Comparison of ENCODE assay signal across 22 mouse cellular contexts in the genomic region with DNA sequence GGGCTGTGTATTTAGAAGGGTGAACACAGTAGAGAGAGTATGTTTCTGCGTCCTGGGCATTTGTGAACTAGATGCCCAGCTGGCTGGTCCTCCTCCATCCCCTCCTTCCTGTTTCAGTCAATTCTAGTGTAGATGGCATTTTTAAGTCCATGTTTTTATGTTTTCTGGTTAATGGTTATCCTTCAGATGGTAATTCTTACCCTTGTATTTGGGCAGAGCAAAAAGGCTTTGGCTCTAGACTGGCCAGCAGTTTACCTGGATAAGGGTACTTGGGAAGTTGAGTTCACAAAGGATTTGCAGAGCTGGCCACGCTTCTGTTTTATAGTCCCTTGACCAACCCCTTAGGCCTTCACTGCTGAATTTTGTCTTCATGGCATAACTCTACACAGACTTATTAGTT. TPM values are rescaled to one million over a fixed set of nuclear protein-coding genes. Genes with fewer than 3 reads are reported as not detected.
"Had no signal": no experiment of that assay in that cellular context is flagged by ENCODE, and none has a peak within 500 bp of the region (broad histone marks: within the 10 kb centered on the region; RNA-seq: fewer than 3 reads in every experiment).

No protein-coding gene starts in this region.

- H3K4me3 ChIP-seq: limb, embryonic 13.5 days; midbrain, embryonic 12.5 days; neural tube, embryonic 13.5 days had no signal

- H3K36me3 ChIP-seq: midbrain, embryonic 12.5 days; neural tube, embryonic 13.5 days had no signal

- ATAC-seq: midbrain, embryonic 16.5 days had no signal

- H3K9me3 ChIP-seq: limb, embryonic 13.5 days; midbrain, embryonic 12.5 days; neural tube, embryonic 13.5 days had no signal

- DNase-seq: kidney, postnatal 10 days; left cerebral cortex, postnatal 4 days; lung, adult 18-20 months; retina, postnatal 1 day; right cerebral cortex, postnatal 4 days; spleen, adult 18-20 months; thymus, adult 18-20 months; thymus, postnatal 25 days had no signal

- H3K4me2 ChIP-seq: limb, embryonic 13.5 days; midbrain, embryonic 12.5 days; neural tube, embryonic 13.5 days had no signal

- H3K27me3 ChIP-seq: limb, embryonic 13.5 days; midbrain, embryonic 12.5 days; neural tube, embryonic 13.5 days had no signal

- H3K27ac ChIP-seq: limb, embryonic 13.5 days; midbrain, embryonic 12.5 days; neural tube, embryonic 13.5 days had no signal

- H3K9ac ChIP-seq: limb, embryonic 13.5 days; midbrain, embryonic 12.5 days; neural tube, embryonic 13.5 days had no signal

RNA-seq across cellular contexts. Expression of a gene that starts 39.3 kb away (rescaled TPM):
- total RNA-seq: layer of hippocampus, adult 8-10 months; layer of hippocampus, postnatal 14 days; left cerebral cortex, adult 18-20 months; left cerebral cortex, postnatal 10 days; left cerebral cortex, postnatal 4 days; liver, adult 2 months; megakaryocyte-erythroid progenitor cell, adult 5-6 weeks had no signal
- polyA plus RNA-seq: large intestine, adult 2 months; limb, embryonic 13.5 days; liver, adult 2 months; lung, embryonic 16.5 days; midbrain, embryonic 12.5 days; midbrain, embryonic 16.5 days; neural tube, embryonic 13.5 days; stomach, embryonic 14.5 days; urinary bladder, adult 2 months had no signal
